Mouse (Mus musculus) heart, postnatal 0 days (tissue): ENCODE measurements around the gene Slc44a5. TPM values are rescaled to one million over a fixed set of nuclear protein-coding genes. Genes with fewer than 3 reads are reported as not detected.

Source experiments
- ATAC-seq: fragments of 200-750 bp; cut with Nextera tagmentation; 2 replicates; pipeline ENCODE4 v1.8.0; 2017; ENCODE audit warnings: low read depth, moderate number of reproducible peaks, moderate library complexity; ENCODE audit not compliant: insufficient read depth
- DNase-seq: peaks from one replicate; pipeline ENCODE4 v3.0.0-alpha.2; 2016; ENCODE audit warnings: low spot score
- H3K27ac ChIP-seq: fragments of 300-500 bp; sonication (generic); 2 replicates; pipeline ENCODE4 v1.5.1; 2014; ENCODE audit warnings: low read depth, mild to moderate bottlenecking
- H3K27me3 ChIP-seq: fragments of 300-500 bp; sonication (generic); 2 replicates; pipeline ENCODE4 v1.6.1; 2014; ENCODE audit warnings: low read length, mixed read lengths; ENCODE audit not compliant: control insufficient read depth, insufficient read depth
- H3K36me3 ChIP-seq: fragments of 300-500 bp; sonication (generic); replicated peaks from 2 replicates; pipeline ENCODE4 v1.6.1; 2014; ENCODE audit warnings: low read length, mixed read lengths; ENCODE audit not compliant: control insufficient read depth, insufficient read depth
- H3K4me1 ChIP-seq: fragments of 300-500 bp; sonication (generic); 2 replicates; pipeline ENCODE4 v1.6.1; 2014; ENCODE audit warnings: antibody characterized with exemption; ENCODE audit not compliant: control insufficient read depth, insufficient read depth
- H3K4me2 ChIP-seq: fragments of 300-500 bp; sonication (generic); 2 replicates; pipeline ENCODE4 v1.6.1; 2014; ENCODE audit warnings: low read depth, mild to moderate bottlenecking, low read length, moderate library complexity
- H3K4me3 ChIP-seq: fragments of 300-500 bp; sonication (generic); 2 replicates; pipeline ENCODE4 v1.5.1; 2014; ENCODE audit warnings: low read depth, low read length
- H3K9ac ChIP-seq: fragments of 300-500 bp; sonication (generic); replicated peaks from 2 replicates; pipeline ENCODE4 v1.6.1; 2014; ENCODE audit warnings: low read depth, low read length, mixed read lengths
- H3K9me3 ChIP-seq: fragments of 300-500 bp; sonication (generic); replicated peaks from 2 replicates; pipeline ENCODE4 v1.6.1; 2016; ENCODE audit warnings: low read length; ENCODE audit not compliant: control insufficient read depth
- CTCF ChIP-seq: IDR thresholded peaks from 2 replicates; pipeline ENCODE4 v1.5.1; 2016; ENCODE audit warnings: antibody characterized with exemption, control low read depth, low read depth
- EP300 ChIP-seq: IDR thresholded peaks from 2 replicates; pipeline ENCODE4 v1.6.1; 2016; ENCODE audit warnings: antibody characterized with exemption, low read depth
- whole genome bisulfite sequencing: fragments of 180-500 bp; shearing (Covaris S2); extraction: QIAGEN DNeasy Blood & Tissue Kit; methylation state at CpG from one replicate; pipeline ENCODE4 v1.1.7; 2014; 5-methylcytosine and 5-hydroxymethylcytosine counted together
- polyA plus RNA-seq: library from polyadenylated mRNA; unstranded; fragments of >200 nt; fragmentation: Nextera tagmentation; extraction: Ambion mirVana; gene quantifications from 2 replicates; pipeline ENCODE4 v1.2.1, GENCODE M21; 2015
- total RNA-seq: library from RNA; depleted of rRNA; stranded (reverse); fragments of >200 nt; gene quantifications from 2 replicates; pipeline ENCODE4 v1.2.3, GENCODE M21; 2014; ENCODE audit warnings: low replicate concordance; rRNA removed

Slc44a5 gene
- total and polyA plus RNA-seq, 2 experiments from 2014 or later, result 0.31 to 0.42 TPM

- DNase-seq (no peak), ATAC-seq (no peak)
- 25% methylated on average over 6 of the region's 6 CpGs for WGBS
- TF ChIP-seq EP300, result no peak
- TF ChIP-seq CTCF, result no peak
- Histone ChIP-seq H3K4me2 (no peak overlapping the region), H3K9ac (no peak overlapping the region), H3K36me3 (no peaks in the 10 kb centered on the region), H3K27ac (no peak overlapping the region), H3K4me1 (no peaks in the 10 kb centered on the region), H3K9me3 (no peaks in the 10 kb centered on the region), H3K4me3 (no peak overlapping the region), H3K27me3 (no peaks in the 10 kb centered on the region)
Measured at GRCm38 (mm10) chr3:154297499-154297898, 324.3 kb downstream of the Slc44a5 start.

- H3K4me2 ChIP-seq, result no peak overlapping the region
- no peak for ATAC-seq
Measured at GRCm38 (mm10) chr3:154298490-154298889, 325.3 kb downstream of the Slc44a5 start.

GRCm38 (mm10) chr3:154300006-154300405, 326.8 kb downstream of the Slc44a5 start:
- ATAC-seq, result no peak

More at GRCm38 (mm10) chr3:154298490-154298889, 325.3 kb downstream of the Slc44a5 start:
- H3K4me3 ChIP-seq, result no peak overlapping the region
- H3K4me1 ChIP-seq, result no peaks in the 10 kb centered on the region
- no peak for DNase-seq
- no peaks in the 10 kb centered on the region for H3K27me3 ChIP-seq
- no peaks in the 10 kb centered on the region for H3K36me3 ChIP-seq
- no peak overlapping the region for H3K27ac ChIP-seq
- TF ChIP-seq CTCF (no peak), EP300 (no peak)
- H3K9ac ChIP-seq, result no peak overlapping the region
- no peaks in the 10 kb centered on the region for H3K9me3 ChIP-seq

GRCm38 (mm10) chr3:154301102-154301501, 327.9 kb downstream of the Slc44a5 start:
- Histone ChIP-seq H3K9ac (no peak overlapping the region), H3K9me3 (no peaks in the 10 kb centered on the region), H3K27ac (no peak overlapping the region), H3K36me3 (no peaks in the 10 kb centered on the region), H3K4me3 (no peak overlapping the region), H3K4me1 (no peaks in the 10 kb centered on the region), H3K4me2 (no peak overlapping the region), H3K27me3 (no peaks in the 10 kb centered on the region)
- DNase-seq (no peak), ATAC-seq (no peak)
- TF ChIP-seq EP300 (no peak), CTCF (no peak)
- 56% methylated on average over 4 of the region's 4 CpGs for WGBS

More at GRCm38 (mm10) chr3:154300006-154300405, 326.8 kb downstream of the Slc44a5 start:
- no peak for TF ChIP-seq CTCF
- Histone ChIP-seq H3K9ac (no peak overlapping the region), H3K4me1 (no peaks in the 10 kb centered on the region), H3K27me3 (no peaks in the 10 kb centered on the region), H3K9me3 (no peaks in the 10 kb centered on the region), H3K27ac (no peak overlapping the region), H3K4me3 (no peak overlapping the region), H3K36me3 (no peaks in the 10 kb centered on the region), H3K4me2 (no peak overlapping the region)
- WGBS, result 91% methylated on average over 9 of the region's 9 CpGs
- DNase-seq, result no peak

GRCm38 (mm10) chr3:154305163-154305884, 332.1 kb downstream of the Slc44a5 start:
- no peak overlapping the region for H3K9ac ChIP-seq
- 61% methylated on average over 16 of the region's 16 CpGs for WGBS
- H3K4me1 ChIP-seq, result no peaks in the 10 kb centered on the region
- DNase-seq (no peak), ATAC-seq (no peak)
- TF ChIP-seq CTCF (no peak), EP300 (no peak)
- no peak overlapping the region for H3K4me3 ChIP-seq
- H3K27me3 ChIP-seq, result no peaks in the 10 kb centered on the region
- no peak overlapping the region for H3K27ac ChIP-seq
- no peaks in the 10 kb centered on the region for H3K9me3 ChIP-seq
- H3K36me3 ChIP-seq, result no peaks in the 10 kb centered on the region
- H3K4me2 ChIP-seq, result no peak overlapping the region

GRCm38 (mm10) chr3:154317651-154318248, 344.5 kb downstream of the Slc44a5 start:
- DNase-seq, result no peak
- Histone ChIP-seq H3K9me3 (no peaks in the 10 kb centered on the region), H3K9ac (no peak overlapping the region), H3K4me2 (no peak overlapping the region), H3K27me3 (peaks cover 24% of the 10 kb centered on the region), H3K36me3 (no peaks in the 10 kb centered on the region), H3K4me1 (no peaks in the 10 kb centered on the region), H3K4me3 (no peak overlapping the region), H3K27ac (no peak overlapping the region)
- 18% methylated on average over 5 of the region's 5 CpGs for WGBS
- TF ChIP-seq CTCF, result peak; percentile 42
- no peak for TF ChIP-seq EP300
- no peak for ATAC-seq

Other genes starting within 250 kb of the Slc44a5 start
- gene St6galnac3, start 248.3 kb upstream of the Slc44a5 start, total RNA-seq, result 15.2 and 22.5 TPM in 2 replicates
- gene St6galnac3, start 248.3 kb upstream of the Slc44a5 start, polyA plus RNA-seq, result 9.7 and 10.5 TPM in 2 replicates
- not detected in 2 replicates for gene Asb17, start 129.2 kb upstream of the Slc44a5 start, total RNA-seq
- 0.18 TPM in 2 replicates for gene Asb17, start 129.2 kb upstream of the Slc44a5 start, polyA plus RNA-seq
- gene Msh4, start 67.3 kb upstream of the Slc44a5 start, total RNA-seq, result not detected in 2 replicates
- 0.07 TPM in 2 replicates for gene Msh4, start 67.3 kb upstream of the Slc44a5 start, polyA plus RNA-seq
- 119 and 159 TPM in 2 replicates for gene Rabggtb, start 60.4 kb upstream of the Slc44a5 start, total RNA-seq
- gene Rabggtb, start 60.4 kb upstream of the Slc44a5 start, polyA plus RNA-seq, result 56.4 and 58.2 TPM in 2 replicates
- 331 and 333 TPM in 2 replicates for gene Acadm, start 28.8 kb upstream of the Slc44a5 start, total RNA-seq
- 642 and 671 TPM in 2 replicates for gene Acadm, start 28.8 kb upstream of the Slc44a5 start, polyA plus RNA-seq